Mouse (Mus musculus) brain, embryonic 14.5 days (tissue): ENCODE results near the gene Gsn. TPM values are rescaled to one million over a fixed set of nuclear protein-coding genes. Genes with fewer than 3 reads are reported as not detected.

ENCODE experiments used
- DNase-seq: peaks from one replicate; pipeline ENCODE4 v3.0.0-alpha.2; 2011; ENCODE audit warnings: low read depth
- CTCF ChIP-seq: fragments of 200-500 bp; IDR thresholded peaks from 2 replicates; pipeline ENCODE4 v1.5.1; 2012; ENCODE audit warnings: inconsistent platforms, mild to moderate bottlenecking, moderate library complexity, borderline replicate concordance; ENCODE audit not compliant: insufficient read depth, insufficient read length; ENCODE audit errors: extremely low read depth
- POLR2A ChIP-seq: fragments of 200-500 bp; IDR thresholded peaks from 2 replicates; pipeline ENCODE4 v1.6.1; 2012; ENCODE audit warnings: mild to moderate bottlenecking, inconsistent platforms, borderline replicate concordance; ENCODE audit not compliant: poor library complexity, insufficient read depth, insufficient read length, severe bottlenecking; ENCODE audit errors: extremely low read depth
- polyA plus RNA-seq: library from polyadenylated mRNA; depleted of rRNA; stranded (reverse); fragments of >200 nt; gene quantifications from 2 replicates; pipeline ENCODE4 v1.2.3, GENCODE M21; 2012

The Gsn gene
- polyA plus RNA-seq, 1 experiment: 26.6 TPM

DNA sequence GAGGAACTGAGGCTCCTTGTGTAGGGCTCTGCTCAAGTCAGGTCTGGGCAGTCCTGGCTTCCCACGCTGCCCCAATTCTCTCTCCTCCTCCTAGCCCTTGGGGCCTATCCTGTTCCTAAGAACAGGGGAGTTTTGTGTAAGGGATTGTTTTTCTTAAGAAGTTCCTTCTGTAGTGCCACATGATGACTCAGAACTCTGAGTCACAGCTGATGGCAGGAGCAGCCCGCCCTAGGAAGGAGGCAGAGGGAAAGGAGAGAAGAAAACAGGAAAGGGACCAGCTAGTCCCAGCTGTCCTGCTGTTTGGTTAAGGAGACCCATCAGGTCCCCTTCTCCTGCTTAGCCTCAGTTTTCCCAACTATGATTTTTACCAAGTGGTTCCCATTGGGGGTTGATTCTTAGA lies 15.6 kb downstream of the Gsn start:
- TF ChIP-seq CTCF: no peak
- no peak for TF ChIP-seq POLR2A

DNA sequence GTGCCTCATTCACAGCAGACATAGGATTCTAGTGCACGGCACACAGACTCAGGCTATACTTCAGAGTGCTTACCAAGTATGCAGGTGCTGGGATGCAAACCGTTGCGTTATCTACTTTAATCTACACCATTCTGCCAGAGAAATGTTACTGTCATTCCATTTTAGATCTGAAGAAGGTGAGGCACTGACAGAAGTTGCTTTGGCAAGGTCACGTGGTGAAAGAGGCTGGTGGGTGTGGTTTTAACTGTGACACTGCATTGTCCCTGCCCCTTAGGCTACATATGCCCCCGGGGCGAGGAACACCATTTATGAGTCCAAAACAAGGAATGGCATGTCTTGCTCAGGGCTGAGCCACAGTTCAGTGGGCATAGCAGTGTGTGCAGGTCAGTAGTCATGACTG lies 16.7 kb downstream of the Gsn start:
- TF ChIP-seq CTCF (no peak), POLR2A (no peak)
- DNase-seq: no peak

More for the DNA sequence above, 15.6 kb downstream of the Gsn start:
- DNase-seq: no peak

DNA sequence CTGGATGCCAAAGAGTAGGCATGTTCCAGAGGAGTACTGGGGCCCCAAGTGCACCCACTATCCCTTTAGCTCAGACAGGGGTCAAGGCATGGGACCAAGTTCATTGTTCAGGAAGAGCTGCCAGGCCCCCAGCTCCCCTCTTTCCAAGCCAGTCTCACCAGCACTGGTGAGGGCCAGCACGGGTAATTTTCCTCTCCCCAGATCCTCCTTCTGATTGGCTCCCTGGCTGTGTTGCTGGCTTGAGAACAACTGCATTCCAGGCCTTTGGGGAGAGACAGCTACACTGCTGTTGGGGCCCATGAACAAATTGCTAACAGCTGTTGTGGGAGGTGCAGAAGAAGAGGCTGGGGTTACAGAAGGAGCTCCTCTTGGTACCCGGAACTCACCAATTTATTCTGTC lies 17.4 kb downstream of the Gsn start:
- TF ChIP-seq POLR2A: no peak
- TF ChIP-seq CTCF: no peak
- peak; percentile 22 for DNase-seq

- no peak for TF ChIP-seq POLR2A
- TF ChIP-seq CTCF: no peak
- DNase-seq: no peak
Measured at GRCm38 (mm10) chr2:35277686-35278085, 21.5 kb downstream of the Gsn start.

DNA sequence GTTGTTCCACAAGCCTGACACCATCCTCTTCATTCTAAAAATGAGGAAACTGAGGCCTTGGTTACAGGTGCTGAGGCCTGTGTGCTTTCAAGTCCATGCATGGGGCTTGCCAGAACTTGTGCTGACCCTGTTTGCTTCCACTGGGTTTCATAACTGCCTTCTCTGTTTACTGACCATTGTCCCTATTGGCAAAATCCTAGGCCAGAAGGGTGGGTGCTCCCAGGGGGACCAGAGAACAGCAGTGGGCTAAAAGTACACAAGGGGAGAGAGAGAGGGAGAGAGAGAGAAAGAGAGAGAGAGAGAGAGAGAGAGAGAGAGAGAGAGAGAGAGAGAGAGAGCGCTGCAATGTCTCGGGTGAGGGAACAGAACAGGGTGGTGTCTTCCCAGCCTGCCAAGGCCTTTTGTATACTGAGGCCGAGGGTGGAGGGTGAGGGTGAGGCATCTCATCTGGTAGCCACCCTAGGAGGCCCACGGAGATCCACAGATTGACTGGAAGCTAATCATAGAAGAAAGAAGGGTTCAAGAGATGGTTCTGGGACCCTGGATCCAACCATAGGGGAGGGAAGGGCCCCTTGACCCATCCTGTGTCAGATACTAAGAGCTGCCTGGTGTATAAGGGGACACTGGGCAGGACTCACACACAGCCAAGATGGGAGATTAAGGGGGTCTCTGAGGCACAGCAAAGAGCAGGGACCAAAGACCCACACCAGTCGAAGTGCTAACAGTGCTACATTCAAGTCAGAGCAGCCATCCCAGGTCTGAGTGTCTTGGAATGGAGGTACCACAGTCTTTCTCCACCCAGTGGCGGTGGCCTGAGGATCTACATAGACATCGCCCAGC lies 22.4 kb downstream of the Gsn start:
- TF ChIP-seq POLR2A: no peak
- TF ChIP-seq CTCF: no peak
- no peak for DNase-seq

DNA sequence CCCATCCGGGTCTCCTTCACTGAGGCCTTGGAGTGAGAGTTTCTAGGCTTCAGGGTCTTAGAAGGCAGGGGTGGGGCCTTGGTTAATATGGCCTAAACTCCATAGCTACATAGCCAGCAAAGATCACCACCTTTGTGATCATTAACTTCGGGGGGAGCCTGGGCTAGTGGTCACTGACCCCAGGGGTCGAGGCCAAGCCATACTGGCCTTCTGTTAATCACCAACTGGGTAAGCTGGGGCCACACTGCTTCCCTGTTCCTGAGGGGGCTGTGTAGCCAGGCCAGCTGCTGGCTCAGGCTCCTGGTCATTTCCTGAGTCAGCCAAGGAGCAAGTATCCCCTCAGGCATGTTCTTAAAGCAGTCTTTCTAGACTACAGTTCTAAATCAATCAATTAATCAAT lies 23.8 kb downstream of the Gsn start:
- no peak for TF ChIP-seq POLR2A
- no peak for TF ChIP-seq CTCF
- DNase-seq: no peak

GRCm38 (mm10) chr2:35282214-35282613 lies 26.0 kb downstream of the Gsn start:
- no peak for TF ChIP-seq POLR2A
- TF ChIP-seq CTCF: no peak
- no peak for DNase-seq

DNA sequence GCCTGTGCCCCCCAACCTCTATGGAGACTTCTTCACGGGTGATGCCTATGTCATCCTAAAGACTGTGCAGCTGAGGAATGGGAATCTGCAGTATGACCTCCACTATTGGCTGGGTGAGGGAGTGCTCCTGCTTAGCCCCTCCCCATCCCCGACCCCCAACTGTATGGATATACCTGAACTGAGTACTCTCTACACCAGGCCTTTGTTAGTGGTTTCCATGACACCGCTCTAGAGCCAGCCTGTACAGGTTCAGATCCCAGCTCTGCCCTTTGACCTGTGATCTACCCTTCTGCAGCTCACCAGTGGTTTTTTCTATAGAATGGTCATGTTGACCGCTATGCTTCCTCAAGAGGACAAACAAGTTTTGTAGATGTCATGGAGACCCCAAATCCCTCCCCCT lies 27.8 kb downstream of the Gsn start:
- no peak for DNase-seq
- no peak for TF ChIP-seq POLR2A
- no peak for TF ChIP-seq CTCF

GRCm38 (mm10) chr2:35285209-35285608 lies 29.0 kb downstream of the Gsn start:
- TF ChIP-seq POLR2A (no peak), CTCF (no peak)
- no peak for DNase-seq

- TF ChIP-seq POLR2A (no peak), CTCF (no peak)
- DNase-seq: no peak
Measured at GRCm38 (mm10) chr2:35287017-35287620, 30.9 kb downstream of the Gsn start.

GRCm38 (mm10) chr2:35288758-35289635 lies 32.8 kb downstream of the Gsn start:
- DNase-seq: peak; percentile 78
- peak; percentile 86 for TF ChIP-seq CTCF
- no peak for TF ChIP-seq POLR2A

- peak; percentile 39 for DNase-seq
- TF ChIP-seq POLR2A (no peak), CTCF (peak; percentile 57; the same call in 1 of the 2 replicates)
Measured at GRCm38 (mm10) chr2:35291856-35292255, 35.7 kb downstream of the Gsn start.

GRCm38 (mm10) chr2:35292700-35293099 lies 36.5 kb downstream of the Gsn start:
- DNase-seq: no peak
- no peak for TF ChIP-seq POLR2A
- TF ChIP-seq CTCF: no peak

- TF ChIP-seq CTCF (no peak), POLR2A (no peak)
- no peak for DNase-seq
Measured at GRCm38 (mm10) chr2:35293291-35293690, 37.1 kb downstream of the Gsn start.
